ENCODE assay signal across 11 mouse cellular contexts in genomic region chr4:12784479-12784878, GRCm38 (mm10).
"Had no signal": no experiment of that assay in that cellular context is flagged by ENCODE, and none has a peak within 500 bp of the region (broad histone marks: within the 10 kb centered on the region; RNA-seq: fewer than 3 reads in every experiment).

No protein-coding gene starts in this region.

- H3K4me3 ChIP-seq: layer of hippocampus, adult 2 months; limb, embryonic 10.5 days; liver, embryonic 15.5 days had no signal

- DNase-seq: kidney, adult 8-10 months; kidney, postnatal 25 days; lung, adult 2 months; lung, postnatal 36 days had no signal

- H3K4me2 ChIP-seq: liver, embryonic 11.5 days; liver, embryonic 15.5 days had no signal

- H3K27ac ChIP-seq: layer of hippocampus, adult 2 months; limb, embryonic 10.5 days; liver, embryonic 15.5 days; stomach, postnatal 0 days had no signal

- H3K4me1 ChIP-seq: liver, embryonic 15.5 days had no signal

- H3K36me3 ChIP-seq: limb, embryonic 10.5 days; liver, embryonic 15.5 days had no signal

- H3K9me3 ChIP-seq: limb, embryonic 10.5 days; liver, embryonic 15.5 days had no signal

- H3K9ac ChIP-seq: liver, embryonic 15.5 days had no signal

- ATAC-seq: intestine, postnatal 0 days; lung, postnatal 0 days had no signal

- H3K27me3 ChIP-seq: liver, embryonic 15.5 days had no signal
